Mouse (Mus musculus) stomach, postnatal 0 days (tissue): ENCODE measurements around the gene Cdca4.

Source experiments
- CTCF ChIP-seq: IDR thresholded peaks from 2 replicates; pipeline ENCODE4 v1.5.1; 2016; ENCODE audit warnings: antibody characterized with exemption, low read depth, mild to moderate bottlenecking, moderate library complexity
- EP300 ChIP-seq: optimal IDR thresholded peaks from 2 replicates; pipeline ENCODE3; 2016; ENCODE audit warnings: antibody characterized with exemption

GRCm38 (mm10) chr12:112813370-112813769 lies 15.9 kb downstream of the Cdca4 start:
- TF ChIP-seq CTCF (no peak), EP300 (no peak)
